Mouse (Mus musculus): Measurements from ENCODE around the gene Gm3336.

Gene Gm3336

GRCm38 (mm10) chr8:70748246-70749096, 30.1 kb downstream of the Gm3336 start:
- no peak for DNase-seq (ENCODE audit: low spot score)

- no peak for DNase-seq (ENCODE audit: low spot score)
Observed at GRCm38 (mm10) chr8:70749097-70749674, 30.8 kb downstream of the Gm3336 start.

GRCm38 (mm10) chr8:70750128-70750680, 31.9 kb downstream of the Gm3336 start:
- no peak for DNase-seq (ENCODE audit: low spot score)

- peak; percentile 89 for DNase-seq (ENCODE audit: low spot score)
Observed at GRCm38 (mm10) chr8:70752000-70752764, 33.8 kb downstream of the Gm3336 start.

GRCm38 (mm10) chr8:70753151-70753550, 34.8 kb downstream of the Gm3336 start:
- no peak for DNase-seq (ENCODE audit: low spot score)

GRCm38 (mm10) chr8:70754043-70754870, 35.9 kb downstream of the Gm3336 start, which contains the start of gene Rab3a:
Gene Rab3a, plus strand, starts transcription at chr8:70754679.
- peak; percentile 98 for DNase-seq (ENCODE audit: low spot score)

- peak; percentile 65 for DNase-seq (ENCODE audit: low spot score)
Observed at GRCm38 (mm10) chr8:70754871-70755660, 36.7 kb downstream of the Gm3336 start.

- DNase-seq (ENCODE audit: low spot score), result no peak
Observed at GRCm38 (mm10) chr8:70755661-70756475, 37.5 kb downstream of the Gm3336 start.

GRCm38 (mm10) chr8:70756476-70757040, 38.2 kb downstream of the Gm3336 start:
- DNase-seq (ENCODE audit: low spot score), result no peak

GRCm38 (mm10) chr8:70757523-70758307, 39.4 kb downstream of the Gm3336 start:
- peak; percentile 67 for DNase-seq (ENCODE audit: low spot score)

GRCm38 (mm10) chr8:70758308-70758615, 39.9 kb downstream of the Gm3336 start:
- no peak for DNase-seq (ENCODE audit: low spot score)

- DNase-seq (ENCODE audit: low spot score), result no peak
Observed at GRCm38 (mm10) chr8:70758616-70759561, 40.5 kb downstream of the Gm3336 start.

GRCm38 (mm10) chr8:70760350-70760749, 42.0 kb downstream of the Gm3336 start:
- no peak for DNase-seq (ENCODE audit: low spot score)

- DNase-seq (ENCODE audit: low spot score), result peak; percentile 98
Observed at GRCm38 (mm10) chr8:70760775-70761406, 42.5 kb downstream of the Gm3336 start, which contains the start of gene Mpv17l2. Gene Mpv17l2, minus strand, starts transcription at chr8:70760946.

GRCm38 (mm10) chr8:70762118-70762517, 43.8 kb downstream of the Gm3336 start:
- no peak for DNase-seq (ENCODE audit: low spot score)

GRCm38 (mm10) chr8:70763354-70763753, 45.0 kb downstream of the Gm3336 start:
- peak; percentile 69 for DNase-seq (ENCODE audit: low spot score)

- no peak for DNase-seq (ENCODE audit: low spot score)
Observed at GRCm38 (mm10) chr8:70764026-70764425, 45.7 kb downstream of the Gm3336 start.
